Mouse (Mus musculus) limb, embryonic 11.5 days (tissue): ENCODE results near the gene Tmem274. TPM values are rescaled to one million over a fixed set of nuclear protein-coding genes. Genes with fewer than 3 reads are reported as not detected.

Experiments used
- ATAC-seq: fragments of 200-750 bp; cut with Nextera tagmentation; 2 replicates; pipeline ENCODE4 v1.8.0; 2017; ENCODE audit warnings: low read depth; ENCODE audit not compliant: insufficient number of reproducible peaks, low FRiP score, low TSS enrichment
- DNase-seq: peaks from one replicate; pipeline ENCODE4 v3.0.0-alpha.2; 2015; ENCODE audit warnings: low spot score
- H3K27ac ChIP-seq: fragments of 300-500 bp; sonication (generic); replicated peaks from 2 replicates; pipeline ENCODE4 v1.5.1; 2014; ENCODE audit warnings: low read depth, mild to moderate bottlenecking, low read length
- H3K27me3 ChIP-seq: fragments of 300-500 bp; sonication (generic); 2 replicates; pipeline ENCODE4 v1.6.1; 2014; ENCODE audit warnings: mild to moderate bottlenecking, low read length, mixed read lengths; ENCODE audit not compliant: control insufficient read depth, insufficient read depth
- H3K36me3 ChIP-seq: fragments of 300-500 bp; sonication (generic); 2 replicates; pipeline ENCODE4 v1.6.1; 2014; ENCODE audit warnings: mild to moderate bottlenecking, low read length, moderate library complexity, mixed read lengths; ENCODE audit not compliant: control insufficient read depth, insufficient read depth
- H3K4me1 ChIP-seq: fragments of 300-500 bp; sonication (generic); 2 replicates; pipeline ENCODE4 v1.6.1; 2014; ENCODE audit warnings: low read length, mixed read lengths; ENCODE audit not compliant: control insufficient read depth, insufficient read depth
- H3K4me2 ChIP-seq: fragments of 300-500 bp; sonication (generic); 2 replicates; pipeline ENCODE4 v1.6.1; 2014; ENCODE audit warnings: low read depth, mild to moderate bottlenecking, moderate library complexity; ENCODE audit not compliant: severe bottlenecking
- H3K4me3 ChIP-seq: fragments of 300-500 bp; sonication (generic); 2 replicates; pipeline ENCODE4 v1.5.1; 2014; ENCODE audit warnings: low read depth, low read length
- H3K9ac ChIP-seq: fragments of 300-500 bp; sonication (generic); 2 replicates; pipeline ENCODE4 v1.6.1; 2014; ENCODE audit warnings: mild to moderate bottlenecking, low read length
- H3K9me3 ChIP-seq: fragments of 300-500 bp; sonication (generic); 2 replicates; pipeline ENCODE4 v1.6.1; 2016; ENCODE audit warnings: low read length; ENCODE audit not compliant: control insufficient read depth
- WGBS: fragments of 180-500 bp; shearing (Covaris S2); extraction: QIAGEN DNeasy Blood & Tissue Kit; methylation state at CpG from one replicate; pipeline ENCODE4 v1.1.7; 2014; 5-methylcytosine and 5-hydroxymethylcytosine counted together
- polyA plus RNA-seq: library from polyadenylated mRNA; unstranded; fragments of >200 nt; fragmentation: Nextera tagmentation; extraction: Ambion mirVana; gene quantifications from 2 replicates; pipeline ENCODE4 v1.2.1, GENCODE M21; 2014

Gene Tmem274
- polyA plus RNA-seq, 1 experiment from 2014 or later, result not detected

DNA sequence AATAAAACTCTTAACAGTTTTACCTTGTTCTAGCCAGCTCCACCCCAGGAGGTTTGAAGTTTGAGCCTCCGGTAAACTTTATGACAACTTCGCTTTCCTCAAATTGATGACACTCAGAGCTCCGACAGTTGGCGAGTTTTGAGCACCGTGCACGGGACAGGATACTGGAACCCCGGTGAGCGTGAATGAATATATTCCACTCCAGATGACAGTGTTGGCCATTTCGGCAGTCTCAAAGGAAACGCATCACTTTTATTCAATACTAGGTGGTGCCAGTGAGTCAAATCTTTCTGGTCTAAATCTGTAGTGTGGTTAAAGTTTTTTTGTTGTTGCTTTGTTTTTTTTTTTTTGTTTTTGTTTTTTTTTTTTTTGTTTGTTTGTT, 8.6 kb downstream of the Tmem274 start:
- H3K27me3 ChIP-seq, result no peaks in the 10 kb centered on the region
- ATAC-seq (0 out of 2 replicates have a peak, but pooled peaks have one; percentile 27), DNase-seq (peak; percentile 38)
- H3K9ac ChIP-seq, result peak overlapping the region; percentile 61
- H3K4me3 ChIP-seq, result peak overlapping the region; percentile 76
- WGBS, result under 1% methylated on average over 10 of the region's 10 CpGs
- H3K36me3 ChIP-seq, result peaks cover 16% of the 10 kb centered on the region
- peak overlapping the region; percentile 72; the same call in 1 of the 2 replicates for H3K27ac ChIP-seq
- 0 out of 2 replicates have a peak, but pooled peaks cover 4% of the 10 kb centered on the region for H3K4me1 ChIP-seq
- peak overlapping the region; percentile 67 for H3K4me2 ChIP-seq
- no peaks in the 10 kb centered on the region for H3K9me3 ChIP-seq

DNA sequence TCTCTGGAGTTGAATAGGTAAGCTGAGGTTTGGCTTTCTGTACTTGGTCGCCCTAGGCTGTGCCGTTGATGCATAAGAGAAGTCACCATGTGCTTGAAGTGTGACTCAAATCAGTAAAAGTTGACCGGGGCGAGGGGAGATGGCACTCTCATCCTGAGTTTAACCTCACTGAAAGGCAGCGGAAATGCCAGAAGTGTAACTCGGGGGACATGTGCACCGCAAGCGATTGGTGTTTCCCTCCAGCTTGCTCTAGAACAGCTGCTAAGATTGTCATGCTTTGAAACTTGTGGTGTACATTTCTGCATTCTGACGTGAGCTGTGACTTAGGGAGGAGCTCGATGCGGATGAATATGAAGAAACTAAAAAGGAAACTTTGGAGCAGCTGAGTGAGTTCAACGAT, 10.6 kb downstream of the Tmem274 start:
- Histone ChIP-seq H3K4me2 (no peak overlapping the region), H3K27ac (no peak overlapping the region), H3K27me3 (no peaks in the 10 kb centered on the region), H3K4me3 (no peak overlapping the region), H3K36me3 (peaks cover 22% of the 10 kb centered on the region), H3K9ac (no peak overlapping the region), H3K9me3 (no peaks in the 10 kb centered on the region), H3K4me1 (0 out of 2 replicates have a peak, but pooled peaks cover 4% of the 10 kb centered on the region)
- 96% methylated on average over 12 of the region's 12 CpGs for WGBS
- ATAC-seq (no peak), DNase-seq (no peak)

DNA sequence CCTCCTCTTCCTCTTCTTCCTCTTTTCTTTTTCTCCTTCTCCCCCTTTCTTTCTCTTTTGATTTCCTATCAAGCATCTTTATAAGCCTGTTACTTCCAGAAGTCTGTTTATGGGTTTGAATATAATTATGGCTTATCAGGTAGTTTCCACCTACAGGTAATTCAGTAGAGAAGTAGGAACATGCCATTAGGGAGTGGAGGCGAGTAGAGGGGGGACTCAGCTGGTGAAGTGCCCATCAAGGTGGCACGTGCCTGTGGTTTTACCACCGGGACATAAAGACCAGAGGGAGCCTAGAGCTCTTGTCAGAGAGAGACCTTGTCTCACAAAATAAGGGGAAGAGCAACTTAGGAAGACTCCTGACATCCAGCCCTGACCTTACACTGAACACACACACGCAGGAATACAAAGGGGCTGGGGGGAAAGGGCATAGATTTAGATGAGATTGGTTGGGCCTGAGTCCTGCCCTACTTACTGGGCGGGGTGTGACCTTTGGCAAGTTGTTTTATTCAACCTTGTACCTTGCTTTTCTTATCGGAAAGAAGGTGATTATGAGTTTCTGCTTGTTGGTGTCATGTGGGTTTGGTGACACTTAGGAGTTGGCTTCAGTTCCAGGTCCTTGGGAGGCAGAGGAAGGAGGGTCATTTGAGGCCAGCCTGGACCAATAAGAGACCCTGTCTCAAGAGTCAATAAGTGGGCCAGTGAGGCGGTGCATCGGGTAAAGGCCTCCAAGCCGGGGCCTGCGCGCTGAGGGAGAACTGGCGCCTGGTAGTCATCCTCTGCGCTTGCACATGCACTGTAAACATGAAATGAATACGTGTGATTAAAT, 12.4 kb downstream of the Tmem274 start:
- Histone ChIP-seq H3K4me2 (no peak overlapping the region), H3K4me1 (0 out of 2 replicates have a peak, but pooled peaks cover 4% of the 10 kb centered on the region), H3K9ac (no peak overlapping the region), H3K27me3 (no peaks in the 10 kb centered on the region), H3K9me3 (no peaks in the 10 kb centered on the region), H3K27ac (no peak overlapping the region), H3K4me3 (no peak overlapping the region), H3K36me3 (peaks cover 31% of the 10 kb centered on the region)
- ATAC-seq, result no peak
- 95% methylated on average over 14 of the region's 14 CpGs for WGBS
- no peak for DNase-seq

DNA sequence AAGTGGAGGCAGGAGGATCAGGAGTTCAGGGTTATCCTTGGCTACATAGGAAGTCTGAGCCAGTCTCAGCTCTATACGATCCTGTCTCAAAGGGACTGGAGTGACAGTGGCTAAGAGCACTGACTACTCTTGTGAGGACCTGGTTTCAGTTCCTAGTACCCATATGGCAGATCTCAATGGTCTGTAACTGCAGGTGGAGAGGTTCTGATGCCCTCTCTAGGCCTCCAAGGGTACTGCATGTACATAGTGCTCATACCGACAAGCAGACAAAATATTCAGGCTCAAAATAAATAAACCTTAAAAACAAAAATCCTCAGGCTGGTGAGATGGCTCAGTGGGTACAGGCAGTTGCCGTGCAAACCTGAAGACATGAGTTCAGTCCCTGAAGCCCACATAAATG, 14.0 kb downstream of the Tmem274 start:
- Histone ChIP-seq H3K27ac (no peak overlapping the region), H3K36me3 (peaks cover 38% of the 10 kb centered on the region), H3K9ac (no peak overlapping the region), H3K4me1 (0 out of 2 replicates have a peak, but pooled peaks cover 4% of the 10 kb centered on the region), H3K4me2 (no peak overlapping the region), H3K4me3 (no peak overlapping the region), H3K27me3 (no peaks in the 10 kb centered on the region), H3K9me3 (no peaks in the 10 kb centered on the region)
- no peak for DNase-seq
- ATAC-seq, result no peak
- 98% methylated on average over 3 of the region's 3 CpGs for WGBS

DNA sequence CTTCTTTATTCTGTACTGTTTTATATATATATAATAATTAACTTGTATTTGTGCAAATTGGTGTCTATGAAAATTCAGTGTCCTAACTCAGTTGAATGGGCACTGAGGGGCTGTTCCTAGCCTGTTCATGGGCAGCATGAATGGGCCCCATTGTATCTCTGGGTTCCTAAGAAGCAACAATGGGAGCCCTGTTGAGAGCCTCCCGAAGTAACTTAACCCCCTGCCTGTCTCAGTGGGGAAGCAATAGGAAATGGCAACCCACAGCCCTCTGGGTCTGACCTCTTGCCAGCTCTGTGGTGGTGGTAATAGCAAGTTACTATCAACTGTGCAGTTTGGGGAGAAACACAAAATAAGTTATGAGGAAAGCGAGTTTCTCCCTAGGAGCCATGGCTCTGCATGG, 19.4 kb downstream of the Tmem274 start:
- DNase-seq, result no peak
- no peak overlapping the region for H3K27ac ChIP-seq

DNA sequence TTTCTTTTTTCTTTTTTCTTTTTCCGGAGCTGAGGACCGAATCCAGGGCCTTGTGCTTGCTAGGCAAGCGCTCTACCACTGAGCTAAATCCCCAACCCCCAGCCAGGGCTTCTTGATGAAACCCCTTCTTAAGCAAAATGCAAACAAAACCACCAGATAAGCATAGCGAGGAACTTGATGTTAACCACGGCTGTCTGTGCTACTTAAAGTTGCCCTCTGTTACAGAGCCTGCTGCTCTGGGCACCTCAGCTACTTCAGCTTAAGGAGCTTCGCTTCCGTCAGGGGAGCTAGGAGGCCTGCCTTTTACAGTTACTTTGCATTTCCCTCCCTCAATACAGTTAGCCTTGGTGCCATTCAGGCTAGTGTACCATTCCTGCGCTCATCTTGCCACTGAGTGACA, 21.7 kb downstream of the Tmem274 start:
- no peaks in the 10 kb centered on the region for H3K9me3 ChIP-seq
- ATAC-seq, result no peak
- peaks cover 18% of the 10 kb centered on the region for H3K36me3 ChIP-seq

More for the DNA sequence above, 19.4 kb downstream of the Tmem274 start:
- Histone ChIP-seq H3K36me3 (peaks cover 22% of the 10 kb centered on the region), H3K4me3 (no peak overlapping the region), H3K9ac (no peak overlapping the region), H3K9me3 (no peaks in the 10 kb centered on the region), H3K4me2 (no peak overlapping the region), H3K4me1 (no peaks in the 10 kb centered on the region), H3K27me3 (no peaks in the 10 kb centered on the region)
- peak; percentile 44; the same call in 1 of the 2 replicates for ATAC-seq
- 68% methylated on average over 2 of the region's 2 CpGs for WGBS

DNA sequence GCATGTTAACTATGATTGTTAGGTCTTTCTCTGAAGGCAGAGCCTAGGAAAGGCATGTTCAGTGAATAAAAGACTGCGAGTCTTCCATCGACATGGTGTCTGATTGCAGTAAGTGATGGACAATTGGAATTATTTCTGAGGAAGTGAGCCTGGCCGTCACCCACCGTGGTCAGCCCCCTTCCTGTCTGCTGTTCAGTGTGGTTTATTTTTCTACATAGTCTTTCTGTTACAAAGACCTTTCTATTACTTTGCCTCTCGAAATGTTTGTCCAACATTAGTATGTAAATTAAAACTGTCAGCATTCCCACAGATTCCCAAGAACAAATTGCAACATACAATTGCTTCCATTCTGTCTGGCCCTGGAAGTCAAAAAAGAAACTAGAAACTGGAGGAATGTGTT, 22.6 kb downstream of the Tmem274 start:
- H3K27ac ChIP-seq, result no peak overlapping the region
- 92% methylated on average over 5 of the region's 5 CpGs for WGBS

More for the DNA sequence above, 21.7 kb downstream of the Tmem274 start:
- 88% methylated on average over 8 of the region's 8 CpGs for WGBS
- Histone ChIP-seq H3K4me3 (no peak overlapping the region), H3K27me3 (no peaks in the 10 kb centered on the region), H3K4me1 (no peaks in the 10 kb centered on the region), H3K4me2 (no peak overlapping the region), H3K9ac (no peak overlapping the region), H3K27ac (no peak overlapping the region)
- no peak for DNase-seq

DNA sequence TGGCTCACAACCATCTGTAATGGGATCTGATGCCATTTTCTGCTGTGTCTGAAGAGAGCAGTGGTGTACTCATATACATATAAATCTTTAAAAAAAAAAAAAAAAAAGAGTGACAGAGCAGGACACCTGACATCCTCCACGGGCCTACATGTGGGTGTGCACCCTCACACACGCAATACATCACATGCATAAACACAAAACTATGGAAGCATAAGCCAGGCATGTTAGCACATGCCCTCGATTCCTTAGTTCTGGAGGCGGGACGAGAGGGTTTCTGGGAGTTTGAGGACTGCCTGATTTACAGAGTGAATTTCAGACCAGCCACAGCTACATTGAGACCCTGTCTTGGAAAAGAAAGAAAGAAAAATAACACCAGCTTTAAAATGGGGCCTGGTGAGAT, 27.2 kb downstream of the Tmem274 start:
- H3K9ac ChIP-seq, result no peak overlapping the region
- ATAC-seq, result no peak
- H3K4me3 ChIP-seq, result no peak overlapping the region
- H3K4me1 ChIP-seq, result peaks cover 4% of the 10 kb centered on the region; the same call in 1 of the 2 replicates
- no peak for DNase-seq
- H3K9me3 ChIP-seq, result no peaks in the 10 kb centered on the region
- no peak overlapping the region for H3K4me2 ChIP-seq
- H3K27me3 ChIP-seq, result no peaks in the 10 kb centered on the region
- 73% methylated on average over 5 of the region's 5 CpGs for WGBS
- peak overlapping the region; percentile 60 for H3K27ac ChIP-seq
- H3K36me3 ChIP-seq, result peaks cover 2% of the 10 kb centered on the region; the same call in 1 of the 2 replicates

More for the DNA sequence above, 22.6 kb downstream of the Tmem274 start:
- Histone ChIP-seq H3K4me3 (no peak overlapping the region), H3K9ac (no peak overlapping the region), H3K27me3 (no peaks in the 10 kb centered on the region), H3K9me3 (no peaks in the 10 kb centered on the region), H3K4me1 (peaks cover 3% of the 10 kb centered on the region; the same call in 1 of the 2 replicates), H3K4me2 (no peak overlapping the region), H3K36me3 (peaks cover 12% of the 10 kb centered on the region; the same call in 1 of the 2 replicates)
- DNase-seq (no peak), ATAC-seq (no peak)
